Mouse (Mus musculus): ENCODE measurements at regions not wholly inside any gene's neighbourhood (a gene's known extent, or its start where the extent isn't known, plus 50 kb on each side); places are given as distances from the start of the nearest gene placed in this dataset.
A peak's percentile ranks its signal among the peaks of the same experiment; 100 is the strongest.

GRCm38 (mm10) chr4:9035350-9035749, 796.5 kb upstream of the Car8 start:
- DNase-seq (ENCODE audit: low spot score), result no peak

- no peak for DNase-seq (ENCODE audit: low spot score)
Measured at GRCm38 (mm10) chr4:9034280-9034679, 795.4 kb upstream of the Car8 start.

GRCm38 (mm10) chr4:9033106-9033642, 794.3 kb upstream of the Car8 start:
- DNase-seq (ENCODE audit: low spot score), result peak; percentile 65

GRCm38 (mm10) chr4:9031634-9032033, 792.8 kb upstream of the Car8 start:
- DNase-seq (ENCODE audit: low spot score), result no peak

- DNase-seq (ENCODE audit: low spot score), result no peak
Measured at GRCm38 (mm10) chr4:9028946-9029345, 790.1 kb upstream of the Car8 start.

- peak; percentile 41 for DNase-seq (ENCODE audit: low spot score)
Measured at GRCm38 (mm10) chr4:9028475-9028874, 789.6 kb upstream of the Car8 start.

GRCm38 (mm10) chr4:9027798-9028404, 789.1 kb upstream of the Car8 start:
- peak; percentile 77 for DNase-seq (ENCODE audit: low spot score)

- DNase-seq (ENCODE audit: low spot score), result no peak
Measured at GRCm38 (mm10) chr4:9027383-9027782, 788.5 kb upstream of the Car8 start.

GRCm38 (mm10) chr4:9026841-9027240, 788.0 kb upstream of the Car8 start:
- no peak for DNase-seq (ENCODE audit: low spot score)

GRCm38 (mm10) chr4:9025821-9026470, 787.1 kb upstream of the Car8 start:
- DNase-seq (ENCODE audit: low spot score), result no peak

- DNase-seq (ENCODE audit: low spot score), result no peak
Measured at GRCm38 (mm10) chr4:9024216-9024925, 785.5 kb upstream of the Car8 start.

GRCm38 (mm10) chr4:9019241-9020110, 780.6 kb upstream of the Car8 start:
- DNase-seq (ENCODE audit: low spot score), result no peak

- DNase-seq (ENCODE audit: low spot score), result no peak
Measured at GRCm38 (mm10) chr4:9018236-9018635, 779.4 kb upstream of the Car8 start.

- no peak for DNase-seq (ENCODE audit: low spot score)
Measured at GRCm38 (mm10) chr4:9016504-9017040, 777.7 kb upstream of the Car8 start.

GRCm38 (mm10) chr4:9015528-9016503, 777.0 kb upstream of the Car8 start:
- no peak for DNase-seq (ENCODE audit: low spot score)

- DNase-seq (ENCODE audit: low spot score), result no peak
Measured at GRCm38 (mm10) chr4:9014986-9015385, 776.1 kb upstream of the Car8 start.

GRCm38 (mm10) chr4:9012787-9013186, 773.9 kb upstream of the Car8 start:
- DNase-seq (ENCODE audit: low spot score), result no peak

GRCm38 (mm10) chr4:9011952-9012351, 773.1 kb upstream of the Car8 start:
- no peak for DNase-seq (ENCODE audit: low spot score)

GRCm38 (mm10) chr4:9011129-9011518, 772.3 kb upstream of the Car8 start:
- no peak for DNase-seq (ENCODE audit: low spot score)

Measured in thymus, postnatal 0 days (tissue).